Mouse (Mus musculus) Muller cell, postnatal 12 days (primary cell): Measurements from ENCODE around the gene Mafb.

Experiments
- DNase-seq: peaks from one replicate; pipeline ENCODE4 v3.0.0-alpha.2; 2015; ENCODE audit errors: inconsistent ontology term

Gene Mafb

GRCm38 (mm10) chr2:160366980-160367338, at the start of gene Mafb:
TSS of gene Mafb (minus strand) at chr2:160367065.
- DNase-seq: peak; percentile 92

- no peak for DNase-seq
These were observed 48.3 kb upstream of the Mafb start for GRCm38 (mm10) chr2:160415161-160415560.

GRCm38 (mm10) chr2:160414736-160415135, 47.9 kb upstream of the Mafb start:
- no peak for DNase-seq

- DNase-seq: no peak
These were observed 47.1 kb upstream of the Mafb start for GRCm38 (mm10) chr2:160413982-160414381.

- DNase-seq: peak; percentile 12
These were observed 46.2 kb upstream of the Mafb start for GRCm38 (mm10) chr2:160413055-160413454.

GRCm38 (mm10) chr2:160411431-160411830, 44.6 kb upstream of the Mafb start:
- DNase-seq: no peak

- no peak for DNase-seq
These were observed 40.9 kb upstream of the Mafb start for GRCm38 (mm10) chr2:160407720-160408119.

GRCm38 (mm10) chr2:160397747-160398146, 30.9 kb upstream of the Mafb start:
- no peak for DNase-seq

GRCm38 (mm10) chr2:160394735-160395134, 27.9 kb upstream of the Mafb start:
- DNase-seq: no peak

GRCm38 (mm10) chr2:160392648-160393047, 25.8 kb upstream of the Mafb start:
- no peak for DNase-seq

GRCm38 (mm10) chr2:160388596-160388995, 21.7 kb upstream of the Mafb start:
- DNase-seq: no peak

GRCm38 (mm10) chr2:160383418-160383817, 16.6 kb upstream of the Mafb start:
- no peak for DNase-seq

GRCm38 (mm10) chr2:160378271-160378670, 11.4 kb upstream of the Mafb start:
- DNase-seq: no peak

GRCm38 (mm10) chr2:160376236-160376635, 9.4 kb upstream of the Mafb start:
- DNase-seq: no peak

- no peak for DNase-seq
These were observed 3.0 kb upstream of the Mafb start for GRCm38 (mm10) chr2:160369653-160370420.

GRCm38 (mm10) chr2:160368422-160369357, 1.8 kb upstream of the Mafb start:
- no peak for DNase-seq

GRCm38 (mm10) chr2:160367448-160368208, 763 bp upstream of the Mafb start:
- peak; percentile 87 for DNase-seq

- no peak for DNase-seq
These were observed 520 bp downstream of the Mafb start for GRCm38 (mm10) chr2:160366111-160366979.

GRCm38 (mm10) chr2:160365107-160365911, 1.6 kb downstream of the Mafb start:
- DNase-seq: no peak

GRCm38 (mm10) chr2:160364666-160365065, 2.2 kb downstream of the Mafb start:
- DNase-seq: no peak
